Mouse (Mus musculus) cerebellum, postnatal 4 days (tissue): Measurements from ENCODE around the gene Batf2.
"Not testable (repeated sequence)": the region's sequence is repeated elsewhere in the genome, so short reads cannot be mapped to it uniquely, and the experiment has no call there.

Source experiments
- DNase-seq, 2 experiments: peaks; one replicate each; pipeline ENCODE4 v3.0.0; 2022; ENCODE audit warnings: low spot score in 2 of 2, mixed read lengths in 1 of 2

The Batf2 gene

GRCm38 (mm10) chr19:6132171-6132827, 8.5 kb upstream of the Batf2 start:
- DNase-seq: no peak

GRCm38 (mm10) chr19:6133197-6133596, 7.6 kb upstream of the Batf2 start:
- not testable (repeated sequence) for DNase-seq

DNA sequence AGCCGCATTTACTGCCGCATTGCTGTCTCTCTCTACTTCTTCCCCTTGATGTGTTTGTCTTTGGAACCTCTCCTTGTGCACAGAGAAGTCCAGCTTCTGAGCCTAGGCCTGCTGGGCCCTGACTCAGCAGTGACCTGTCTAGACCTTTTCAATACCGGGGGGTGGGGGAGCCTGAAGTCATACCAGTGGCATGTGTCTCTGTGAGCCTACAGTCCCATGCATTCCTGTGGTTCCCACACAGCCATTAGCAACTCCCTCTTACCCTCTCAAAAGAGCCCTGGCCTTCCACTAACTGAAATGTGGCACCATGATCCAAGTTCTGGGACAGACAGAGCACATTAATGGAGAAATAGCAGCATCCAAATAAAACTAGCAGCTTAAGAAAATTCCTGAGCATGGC, 4.4 kb upstream of the Batf2 start:
- no peak for DNase-seq

GRCm38 (mm10) chr19:6139701-6140100, 1.1 kb upstream of the Batf2 start:
- DNase-seq: no peak

GRCm38 (mm10) chr19:6140374-6140677, 457 bp upstream of the Batf2 start:
- no peak for DNase-seq

DNA sequence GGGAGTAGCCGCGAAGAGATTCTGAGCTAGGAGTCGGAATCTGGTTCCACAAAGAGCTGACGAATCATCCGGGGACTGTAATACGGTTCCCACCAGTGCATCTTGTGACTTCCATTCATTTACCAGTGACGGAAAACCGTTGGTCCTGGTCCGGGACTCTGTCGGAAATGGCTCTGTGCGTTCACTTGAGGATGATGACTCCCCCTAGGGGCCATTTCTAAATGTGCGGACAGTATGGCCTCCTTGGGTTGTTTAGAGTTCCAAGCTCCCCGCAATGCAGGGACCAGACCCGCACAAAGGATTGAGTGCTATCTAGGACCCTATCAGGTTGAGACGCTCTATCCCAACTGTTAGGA, 589 bp downstream of the Batf2 start, which contains the start of gene Arl2:
Gene Arl2 (minus strand): TSS at position 155 of the 356 bp plus-strand sequence.
- DNase-seq: peak; percentile 53 to 79

DNA sequence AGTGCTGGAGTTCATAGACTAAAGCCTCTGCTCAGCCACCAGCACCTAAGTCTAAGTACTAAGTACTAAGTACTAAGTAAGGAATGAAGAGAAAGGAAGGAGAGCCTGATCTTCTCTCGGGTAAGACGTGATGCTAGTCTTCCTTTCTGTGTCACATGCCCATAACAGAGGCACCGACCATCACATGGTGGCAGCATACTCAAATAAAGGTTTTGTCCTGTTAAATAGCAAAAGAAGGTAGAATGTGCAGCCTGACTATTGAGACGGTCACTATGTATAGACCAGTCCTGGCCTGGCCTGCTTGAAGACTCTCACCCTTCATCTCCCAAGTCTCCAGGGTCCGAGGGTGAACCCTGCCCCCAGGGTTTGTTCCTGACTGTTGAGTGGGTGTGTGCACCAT, 4.1 kb downstream of the Batf2 start:
- DNase-seq: no peak

GRCm38 (mm10) chr19:6155174-6155573, 14.4 kb downstream of the Batf2 start:
- no peak for DNase-seq

DNA sequence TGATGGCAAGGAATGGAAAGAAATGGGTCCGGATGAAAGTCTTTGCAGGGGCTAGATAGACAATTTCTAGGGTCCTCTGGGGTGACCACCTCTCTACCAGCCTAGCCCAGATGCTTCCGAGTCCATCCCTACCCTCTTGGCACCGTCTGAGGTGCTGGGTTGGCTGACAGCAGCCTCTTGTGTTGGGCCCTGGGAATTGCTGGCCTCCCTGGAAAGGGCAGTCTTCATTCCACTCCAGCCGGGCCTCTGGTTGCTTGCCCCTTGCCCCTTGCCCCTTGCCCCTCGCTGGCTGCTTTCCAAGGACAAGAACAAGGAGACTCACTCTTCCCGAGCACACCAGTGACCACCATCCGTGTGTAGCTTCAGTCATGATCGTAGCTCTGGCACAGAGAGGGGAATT, 15.6 kb downstream of the Batf2 start:
- no peak for DNase-seq

- DNase-seq: no peak
These were observed 16.4 kb downstream of the Batf2 start for GRCm38 (mm10) chr19:6157220-6157619.

- DNase-seq: no peak
These were observed 23.2 kb downstream of the Batf2 start for GRCm38 (mm10) chr19:6163872-6164547.

DNA sequence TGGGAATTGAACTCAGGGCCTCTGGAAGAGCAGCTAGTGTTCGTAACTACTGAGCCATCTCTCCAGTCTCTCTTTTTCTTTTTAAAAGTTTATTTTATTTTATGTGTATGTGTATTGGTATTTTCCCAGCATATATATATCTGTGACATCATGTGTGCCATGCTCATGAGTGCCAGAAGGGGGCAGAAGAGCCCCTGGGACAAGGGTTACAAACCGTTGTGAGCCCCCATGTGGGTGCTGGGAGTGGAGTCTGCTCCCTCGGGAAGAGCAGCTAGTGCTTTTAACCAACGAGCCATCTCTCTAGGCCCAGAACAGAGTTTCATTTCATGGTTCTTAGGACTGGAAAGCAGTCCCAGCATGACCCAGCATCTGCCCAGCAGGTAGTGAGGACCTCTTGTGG, 26.0 kb downstream of the Batf2 start:
- DNase-seq: no peak

- DNase-seq: no peak
These were observed 30.4 kb downstream of the Batf2 start for GRCm38 (mm10) chr19:6171215-6171614.

DNA sequence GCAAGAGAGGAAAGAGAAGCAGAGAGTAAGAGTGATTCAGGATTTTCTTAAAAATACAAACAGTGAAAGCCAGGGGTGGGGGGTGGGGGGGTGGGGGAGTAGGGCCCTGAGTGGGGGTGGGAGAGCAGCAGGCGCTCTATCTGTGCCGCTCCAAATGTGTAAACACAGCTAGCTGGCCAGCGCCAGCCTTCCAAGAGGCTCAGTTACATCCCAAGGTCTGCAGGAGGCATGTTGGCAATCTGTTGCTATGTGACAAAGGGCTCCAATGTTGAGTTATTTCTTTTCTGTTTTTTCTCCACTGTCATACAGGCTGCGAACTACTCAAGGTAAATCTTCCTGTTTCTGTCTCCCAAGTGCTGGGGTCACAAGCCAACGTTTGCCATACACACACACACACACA, 34.0 kb downstream of the Batf2 start:
- no peak for DNase-seq

GRCm38 (mm10) chr19:6178775-6179174, 38.0 kb downstream of the Batf2 start:
- DNase-seq: no peak

DNA sequence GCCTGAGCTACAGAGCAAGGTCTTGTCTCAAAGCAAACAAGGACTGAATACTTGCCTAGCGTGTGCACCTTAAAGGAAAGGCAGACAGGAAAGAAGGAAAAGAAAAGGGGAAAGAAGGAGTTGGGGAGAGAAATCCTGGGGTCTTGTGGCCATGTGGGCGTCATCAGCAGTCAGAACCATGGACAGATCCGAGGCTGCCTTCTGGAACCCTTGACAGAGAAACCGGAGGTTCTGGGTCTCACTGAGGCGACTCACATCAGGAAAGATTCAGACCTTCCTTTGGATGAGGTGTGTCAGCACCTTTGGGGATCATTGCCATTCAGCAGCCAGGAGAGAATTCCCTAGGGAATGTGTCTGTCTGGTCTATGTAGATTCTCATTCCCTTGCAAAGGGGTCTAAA, 40.8 kb downstream of the Batf2 start:
- DNase-seq: no peak

DNA sequence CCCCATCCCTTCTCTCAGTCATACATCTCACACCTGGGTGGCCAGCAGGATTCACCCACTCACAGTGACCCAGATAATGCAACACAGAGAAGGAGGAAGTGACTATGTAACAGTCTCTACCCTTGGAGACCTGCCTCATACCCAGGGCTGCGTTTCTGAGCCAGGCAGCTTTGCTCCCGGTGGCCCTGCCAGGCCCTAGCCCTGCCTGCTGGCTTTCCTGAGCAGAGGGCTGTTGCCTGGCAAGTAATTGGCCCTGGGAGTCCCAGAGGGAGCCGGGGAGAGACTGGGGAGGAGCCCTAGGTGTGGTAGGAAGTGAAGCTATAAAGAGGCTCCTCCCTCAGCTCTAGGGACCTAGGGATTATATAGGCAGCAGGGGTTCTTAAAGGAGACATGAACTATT, 41.8 kb downstream of the Batf2 start:
- no peak for DNase-seq

DNA sequence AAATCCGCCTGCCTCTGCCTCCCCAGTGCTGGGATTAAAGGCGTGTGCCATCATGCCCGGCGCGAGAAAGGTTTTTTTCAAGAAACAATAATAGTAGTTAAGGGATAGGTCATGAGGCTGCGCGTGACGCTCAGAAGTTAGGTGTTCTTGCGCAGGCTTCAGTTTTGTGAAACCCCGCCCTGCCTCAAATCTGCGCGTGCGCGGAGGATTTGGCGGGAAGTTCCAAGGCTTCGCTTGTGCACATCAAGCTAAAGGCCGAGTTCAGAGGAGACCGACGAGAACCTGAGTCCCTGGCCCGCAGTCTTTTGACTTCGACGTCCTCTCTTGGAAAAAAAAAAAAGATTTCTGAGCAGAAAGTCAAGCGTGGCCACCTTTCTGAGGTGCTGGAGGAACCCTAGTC, 43.3 kb downstream of the Batf2 start, which contains the start of gene Majin:
Gene Majin (plus strand): TSS at position 258 of the 400 bp plus-strand sequence.
- no peak for DNase-seq

GRCm38 (mm10) chr19:6204265-6204664, 63.5 kb downstream of the Batf2 start:
- DNase-seq: no peak

- no peak for DNase-seq
These were observed 65.9 kb downstream of the Batf2 start for GRCm38 (mm10) chr19:6206716-6207115.

DNA sequence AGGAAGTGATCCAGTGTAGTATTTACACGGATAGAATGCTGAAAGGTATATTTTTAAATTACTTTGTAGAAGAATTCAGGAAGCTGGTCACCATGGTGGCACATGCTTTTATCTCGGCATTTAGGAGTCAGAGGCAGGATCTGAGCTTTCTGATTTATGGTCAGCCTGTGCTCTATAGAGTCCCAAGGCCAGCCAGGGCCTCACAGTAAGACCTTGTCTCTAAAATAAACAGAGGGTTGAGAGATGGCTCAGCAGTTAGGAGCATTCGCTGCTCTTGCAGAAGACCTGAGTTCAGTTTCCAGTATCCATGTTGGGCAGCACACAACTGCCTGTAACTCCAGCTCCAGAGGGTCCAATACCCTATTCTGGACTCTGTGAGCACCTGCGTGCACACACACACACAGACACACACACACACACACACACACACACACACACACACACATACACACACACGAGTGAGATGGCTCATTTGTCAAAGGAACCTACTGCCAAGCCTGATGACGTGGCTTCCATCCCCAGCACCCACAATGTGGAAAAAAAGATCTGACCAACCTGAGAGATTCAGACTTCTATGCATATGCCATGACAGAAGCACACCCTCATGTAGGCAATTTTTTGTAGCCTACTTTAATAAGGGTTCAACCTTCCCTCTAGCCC, 75.4 kb downstream of the Batf2 start:
- DNase-seq: no peak

DNA sequence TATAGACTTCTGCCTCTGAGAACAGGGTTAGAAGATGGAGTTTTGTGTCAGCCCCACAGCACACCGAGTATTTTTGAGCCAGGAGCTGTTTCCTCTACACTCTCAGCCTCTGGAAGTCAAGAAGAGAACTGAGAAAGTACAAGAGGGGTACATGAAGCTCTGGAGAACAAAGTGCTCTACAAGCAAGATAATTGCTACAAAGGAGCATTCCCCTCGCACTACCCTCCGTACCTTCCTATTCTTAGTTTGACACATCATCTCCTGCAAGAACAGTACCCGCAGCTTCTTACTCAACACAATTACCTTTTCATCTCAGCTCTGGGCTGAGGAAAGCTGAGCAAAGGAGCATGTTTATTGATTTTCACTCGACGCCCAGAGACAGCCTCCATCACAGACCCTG, 77.8 kb downstream of the Batf2 start:
- DNase-seq: no peak
